Mouse (Mus musculus): ENCODE measurements around the gene Amtn. TPM values are rescaled to one million over a fixed set of nuclear protein-coding genes. Genes with fewer than 3 reads are reported as not detected.

Amtn gene
- not detected for polyA plus RNA-seq (2012; fragmentation: generic; extraction: Trizol)

DNA sequence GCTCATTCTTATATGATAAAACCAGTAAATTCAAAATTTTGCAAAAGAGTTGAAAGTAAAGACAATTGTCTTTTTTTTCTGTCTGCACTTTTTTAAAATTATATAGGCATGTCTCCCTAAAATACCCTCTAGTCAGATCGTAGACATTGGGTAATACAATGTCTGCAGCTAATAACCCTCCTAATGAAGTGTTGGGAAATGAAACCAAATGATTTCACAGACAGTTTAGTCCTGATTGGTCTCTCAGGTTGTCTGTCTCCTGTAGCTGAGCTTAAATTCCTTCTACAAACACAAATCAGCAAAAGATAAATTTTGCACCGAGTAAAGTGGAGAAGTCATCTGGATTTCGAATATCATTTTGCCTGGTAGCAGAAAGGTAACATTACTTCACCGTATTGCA, at the start of gene Amtn:
Amtn (plus strand) TSS at position 301 of the 400 bp plus-strand sequence.

Other genes with a start within 250 kb of the Amtn start
- not detected for gene Gm11115, start 222.0 kb upstream of the Amtn start, polyA plus RNA-seq (2012; fragmentation: generic; extraction: Trizol)
- gene Gm7714, start 107.2 kb upstream of the Amtn start, polyA plus RNA-seq (2012; fragmentation: generic; extraction: Trizol): not detected
- gene Prol1, start 58.8 kb upstream of the Amtn start, polyA plus RNA-seq (2012; fragmentation: generic; extraction: Trizol): not detected
- not detected for gene Ambn, start 79.9 kb downstream of the Amtn start, polyA plus RNA-seq (2012; fragmentation: generic; extraction: Trizol)
- gene Enam, start 111.9 kb downstream of the Amtn start, polyA plus RNA-seq (2012; fragmentation: generic; extraction: Trizol): not detected
- gene Jchain, start 151.8 kb downstream of the Amtn start, polyA plus RNA-seq (2012; fragmentation: generic; extraction: Trizol): under 1 TPM in 1 of 2 experiments, not detected in 1; 0.09 TPM
- gene Utp3, start 178.4 kb downstream of the Amtn start, polyA plus RNA-seq (2012; fragmentation: generic; extraction: Trizol): 10 to 100 TPM in 1 of 2 experiments, 1 to 10 TPM in 1; 9.0 to 48.6 TPM
- gene Rufy3, start 188.9 kb downstream of the Amtn start, polyA plus RNA-seq (2012; fragmentation: generic; extraction: Trizol): 1 to 10 TPM in 1 of 2 experiments, under 1 TPM in 1; 0.54 to 4.1 TPM